Mouse (Mus musculus) forebrain, embryonic 11.5 days (tissue): Measurements from ENCODE around the gene Zfp157. TPM values are rescaled to one million over a fixed set of nuclear protein-coding genes. Genes with fewer than 3 reads are reported as not detected.

Experiments used
- polyA plus RNA-seq: library from polyadenylated mRNA; unstranded; fragments of >200 nt; fragmentation: Nextera tagmentation; extraction: Ambion mirVana; gene quantifications from 2 replicates; pipeline ENCODE4 v1.2.1, GENCODE M21; 2014

Gene Zfp157
- polyA plus RNA-seq, 1 experiment from 2014 or later, result 53.7 TPM

Other genes starting within 250 kb of the Zfp157 start
- gene Mblac1, start 247.2 kb upstream of the Zfp157 start, polyA plus RNA-seq, result 9.0 and 10.9 TPM in 2 replicates
- gene Nxpe5, start 215.6 kb upstream of the Zfp157 start, polyA plus RNA-seq, result not detected in 2 replicates
- gene Lamtor4, start 186.0 kb upstream of the Zfp157 start, polyA plus RNA-seq, result 38.6 and 39.9 TPM in 2 replicates
- gene BC037034, start 177.4 kb upstream of the Zfp157 start, polyA plus RNA-seq, result 9.3 and 11.8 TPM in 2 replicates
- gene Gal3st4, start 168.6 kb upstream of the Zfp157 start, polyA plus RNA-seq, result 1.7 and 4.6 TPM in 2 replicates
- 0.05 and 0.08 TPM in 2 replicates for gene Gm43720, start 161.5 kb upstream of the Zfp157 start, polyA plus RNA-seq
- 14.7 and 17.6 TPM in 2 replicates for gene Gpc2, start 161.5 kb upstream of the Zfp157 start, polyA plus RNA-seq
- gene Stag3, start 161.2 kb upstream of the Zfp157 start, polyA plus RNA-seq, result 5.4 and 5.7 TPM in 2 replicates
- gene Pvrig, start 99.5 kb upstream of the Zfp157 start, polyA plus RNA-seq, result not detected in 2 replicates
- not detected in 2 replicates for gene 1700123K08Rik, start 123.2 kb downstream of the Zfp157 start, polyA plus RNA-seq
- gene Zfp68, start 178.3 kb downstream of the Zfp157 start, polyA plus RNA-seq, result 65.0 and 67.5 TPM in 2 replicates
- 11.9 and 14.3 TPM in 2 replicates for gene A430033K04Rik, start 181.4 kb downstream of the Zfp157 start, polyA plus RNA-seq